Mouse (Mus musculus): ENCODE results near the gene Pkd1. TPM values are rescaled to one million over a fixed set of nuclear protein-coding genes. Genes with fewer than 3 reads are reported as not detected.

The Pkd1 gene
- polyA plus RNA-seq (2015; fragmentation: Nextera tagmentation; extraction: Ambion mirVana) = 20.1 and 21.6 TPM in 2 replicates

DNA sequence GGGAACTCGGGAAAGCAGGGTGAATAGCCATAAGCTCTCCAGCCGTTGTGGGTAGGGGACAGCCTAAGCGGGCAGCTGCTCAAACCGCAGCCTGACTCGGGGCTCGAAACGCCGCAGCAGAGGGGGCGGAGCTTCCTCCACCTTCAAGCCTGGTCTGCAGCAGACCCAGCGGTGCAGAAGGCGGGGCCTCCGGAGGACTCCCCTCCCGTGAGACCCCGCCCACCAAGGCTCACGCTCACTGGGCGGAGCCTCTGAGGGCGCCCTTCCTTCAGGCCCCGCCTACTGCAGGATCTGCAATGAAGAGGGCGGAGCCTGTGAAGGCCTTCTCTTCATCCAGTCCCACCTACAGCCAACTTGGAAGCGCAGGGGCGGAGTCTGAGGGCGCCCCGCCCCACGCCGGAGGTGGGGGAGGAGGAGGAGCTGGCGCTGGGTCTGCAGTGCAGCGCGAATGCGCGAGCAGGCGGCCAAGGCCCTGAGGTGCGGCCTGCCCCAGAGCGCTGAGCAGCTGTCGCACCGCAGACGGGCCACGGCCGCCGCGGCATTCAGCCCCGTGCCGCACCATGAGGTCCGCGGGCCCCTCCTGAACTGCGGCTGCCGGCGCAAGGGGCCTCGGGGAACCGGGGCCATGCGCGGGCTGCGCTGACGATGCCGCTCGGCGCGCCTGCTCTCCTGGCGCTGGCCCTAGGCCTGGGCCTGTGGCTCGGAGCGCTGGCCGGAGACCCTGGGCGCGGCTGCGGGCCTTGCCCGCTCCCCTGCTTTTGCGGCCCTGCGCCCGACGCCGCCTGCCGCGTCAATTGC, at the start of gene Pkd1:
Pkd1 (plus strand) TSS at position 217 of the 798 bp plus-strand sequence.
- peak; percentile 95 for ATAC-seq (ENCODE audit: low FRiP score)
- under 1% methylated on average over 65 of the region's 72 CpGs for WGBS

DNA sequence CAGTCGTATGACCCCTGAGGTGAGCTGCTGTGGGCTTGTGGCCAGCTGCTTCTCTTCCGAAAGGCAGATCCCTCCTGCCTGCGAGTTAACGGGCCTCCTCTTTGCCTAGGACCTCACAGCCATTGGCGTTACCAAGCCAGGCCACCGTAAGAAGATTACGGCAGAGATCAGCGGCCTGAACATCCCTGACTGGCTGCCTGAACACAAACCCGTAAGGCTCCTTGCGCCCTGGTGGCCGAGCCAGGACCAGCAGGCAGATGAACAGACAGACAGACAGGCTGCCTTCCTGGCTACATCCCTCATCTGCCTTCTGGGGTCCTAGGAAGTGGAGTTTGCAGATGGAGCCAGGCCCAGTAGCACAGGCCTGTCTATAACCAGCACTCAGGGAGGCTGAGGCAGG, 47.4 kb upstream of the Pkd1 start:
- WGBS = 58% methylated on average over 11 of the region's 11 CpGs
- H3K27ac ChIP-seq = no peak overlapping the region
- no peaks in the 10 kb centered on the region for H3K9me3 ChIP-seq
- no peaks in the 10 kb centered on the region for H3K27me3 ChIP-seq
- no peak overlapping the region for H3K4me3 ChIP-seq
- no peak for ATAC-seq (ENCODE audit: low FRiP score)
- no peak overlapping the region for H3K9ac ChIP-seq
- peaks cover 18% of the 10 kb centered on the region for H3K4me1 ChIP-seq (replicated peaks)
- H3K4me2 ChIP-seq = no peak overlapping the region
- peaks cover 99% of the 10 kb centered on the region for H3K36me3 ChIP-seq

More for the DNA sequence above, at the start of gene Pkd1:
- H3K27ac ChIP-seq = peak within 1 kb of the TSS; percentile 98
- H3K4me3 ChIP-seq = peak within 1 kb of the TSS; percentile 91
- H3K4me1 ChIP-seq (replicated peaks) = peaks cover 41% of the 10 kb centered on the region
- H3K9ac ChIP-seq = peak within 1 kb of the TSS; percentile 96
- H3K9me3 ChIP-seq = no peaks in the 10 kb centered on the region
- no peaks in the 10 kb centered on the region for H3K36me3 ChIP-seq
- peaks cover 26% of the 10 kb centered on the region for H3K27me3 ChIP-seq
- H3K4me2 ChIP-seq = peak within 1 kb of the TSS; percentile 93

DNA sequence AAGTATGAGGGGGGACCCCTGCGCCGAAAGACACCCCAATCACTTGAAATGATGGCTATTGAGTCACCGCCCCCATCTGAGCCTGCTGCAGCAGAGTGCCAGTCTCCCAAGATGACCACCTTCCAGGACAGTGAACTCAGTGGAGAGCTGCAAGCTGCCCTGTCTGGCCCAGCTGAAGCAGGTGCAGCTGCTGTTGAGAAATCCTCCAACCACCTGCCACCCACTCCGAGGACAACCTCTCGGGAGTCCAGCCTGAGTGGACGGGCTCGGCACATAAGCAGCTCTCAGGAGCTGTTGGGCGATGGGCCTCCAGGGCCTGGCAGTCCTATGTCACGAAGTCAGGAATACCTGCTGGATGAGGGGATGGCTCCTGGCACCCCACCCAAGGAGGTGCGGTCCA, 45.5 kb upstream of the Pkd1 start:
- Histone ChIP-seq H3K4me1 (replicated peaks) (peaks cover 19% of the 10 kb centered on the region), H3K9ac (no peak overlapping the region), H3K4me2 (no peak overlapping the region), H3K9me3 (no peaks in the 10 kb centered on the region), H3K4me3 (no peak overlapping the region), H3K27me3 (no peaks in the 10 kb centered on the region), H3K27ac (no peak overlapping the region), H3K36me3 (peaks cover 99% of the 10 kb centered on the region)
- WGBS = 96% methylated on average over 10 of the region's 10 CpGs
- no peak for ATAC-seq (ENCODE audit: low FRiP score)

DNA sequence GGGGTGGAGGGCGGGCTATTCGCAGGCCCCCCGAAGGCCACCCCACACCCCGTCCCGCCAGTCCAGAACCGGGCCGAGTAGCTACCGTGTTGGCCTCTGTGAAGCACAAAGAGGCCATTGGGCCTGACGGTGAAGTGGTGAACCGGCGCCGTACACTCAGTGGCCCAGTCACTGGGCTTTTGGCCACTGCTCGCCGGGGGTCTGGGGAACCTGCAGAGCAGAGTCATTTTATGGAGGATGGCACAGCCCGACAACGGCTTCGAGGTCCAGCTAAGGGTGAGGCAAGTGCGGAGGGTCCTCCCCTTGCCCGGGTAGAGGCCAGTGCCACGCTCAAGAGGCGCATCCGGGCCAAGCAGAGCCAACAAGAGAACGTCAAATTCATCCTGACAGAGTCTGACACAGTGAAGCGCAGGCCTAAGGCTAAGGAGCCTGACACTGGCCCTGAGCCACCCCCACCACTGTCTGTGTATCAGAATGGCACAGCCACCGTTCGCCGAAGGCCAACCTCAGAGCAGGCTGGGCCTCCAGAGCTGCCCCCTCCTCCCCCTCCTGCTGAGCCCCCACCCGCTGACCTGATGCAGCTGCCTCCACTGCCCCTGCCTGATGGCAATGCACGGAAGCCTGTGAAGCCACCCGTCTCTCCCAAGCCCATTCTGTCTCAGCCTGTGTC, 44.2 kb upstream of the Pkd1 start:
- no peaks in the 10 kb centered on the region for H3K9me3 ChIP-seq
- H3K4me1 ChIP-seq (replicated peaks) = peaks cover 19% of the 10 kb centered on the region
- H3K4me3 ChIP-seq = no peak overlapping the region
- no peak overlapping the region; the same call in 1 of the 2 replicates for H3K27ac ChIP-seq
- WGBS = 88% methylated on average over 30 of the region's 30 CpGs
- no peaks in the 10 kb centered on the region for H3K27me3 ChIP-seq
- peak overlapping the region; percentile 36; the same call in 1 of the 2 replicates for H3K9ac ChIP-seq
- peaks cover 99% of the 10 kb centered on the region for H3K36me3 ChIP-seq
- no peak overlapping the region for H3K4me2 ChIP-seq
- ATAC-seq (ENCODE audit: low FRiP score) = no peak

DNA sequence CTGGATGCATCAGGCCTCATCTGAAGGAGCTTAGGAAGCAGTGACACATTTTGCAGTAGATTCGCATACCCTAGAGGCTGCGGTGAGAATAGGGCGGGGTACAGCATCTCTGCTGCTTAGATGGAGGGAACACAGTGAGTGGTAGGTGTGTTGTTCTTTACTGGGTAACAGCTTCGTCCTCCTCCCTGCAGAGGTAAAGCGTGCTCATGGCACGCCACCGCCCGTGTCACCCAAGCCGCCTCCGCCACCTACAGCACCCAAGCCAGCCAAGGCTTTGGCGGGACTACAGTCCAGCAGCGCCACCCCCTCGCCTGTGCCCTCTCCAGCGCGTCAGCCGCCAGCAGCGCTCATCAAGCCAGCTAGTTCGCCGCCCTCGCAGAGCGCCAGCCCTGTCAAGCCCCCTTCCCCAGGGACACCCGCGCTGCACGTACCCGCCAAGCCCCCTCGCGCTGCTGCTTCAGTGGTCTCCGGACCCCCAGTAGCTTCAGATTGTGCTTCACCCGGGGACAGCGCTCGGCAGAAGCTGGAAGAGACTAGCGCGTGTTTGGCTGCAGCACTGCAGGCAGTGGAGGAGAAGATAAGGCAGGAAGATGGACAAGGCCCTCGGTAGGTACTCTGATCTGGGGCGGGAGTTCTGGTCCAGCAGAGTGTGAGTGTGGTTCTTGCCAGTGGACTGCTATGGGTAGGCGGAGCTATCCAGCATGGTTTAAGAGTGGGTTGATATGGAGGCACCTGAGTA, 43.1 kb upstream of the Pkd1 start:
- no peaks in the 10 kb centered on the region for H3K9me3 ChIP-seq
- no peaks in the 10 kb centered on the region for H3K27me3 ChIP-seq
- H3K4me2 ChIP-seq = 0 out of 2 replicates have a peak overlapping the region, but pooled peaks have one; percentile 8
- H3K4me3 ChIP-seq = 0 out of 2 replicates have a peak overlapping the region, but pooled peaks have one; percentile 2
- H3K27ac ChIP-seq = peak overlapping the region; percentile 69
- WGBS = 29% methylated on average over 36 of the region's 36 CpGs
- H3K9ac ChIP-seq = peak overlapping the region; percentile 36
- ATAC-seq (ENCODE audit: low FRiP score) = 0 out of 2 replicates have a peak, but pooled peaks have one; percentile 5
- peaks cover 19% of the 10 kb centered on the region for H3K4me1 ChIP-seq (replicated peaks)
- H3K36me3 ChIP-seq = peaks cover 99% of the 10 kb centered on the region

DNA sequence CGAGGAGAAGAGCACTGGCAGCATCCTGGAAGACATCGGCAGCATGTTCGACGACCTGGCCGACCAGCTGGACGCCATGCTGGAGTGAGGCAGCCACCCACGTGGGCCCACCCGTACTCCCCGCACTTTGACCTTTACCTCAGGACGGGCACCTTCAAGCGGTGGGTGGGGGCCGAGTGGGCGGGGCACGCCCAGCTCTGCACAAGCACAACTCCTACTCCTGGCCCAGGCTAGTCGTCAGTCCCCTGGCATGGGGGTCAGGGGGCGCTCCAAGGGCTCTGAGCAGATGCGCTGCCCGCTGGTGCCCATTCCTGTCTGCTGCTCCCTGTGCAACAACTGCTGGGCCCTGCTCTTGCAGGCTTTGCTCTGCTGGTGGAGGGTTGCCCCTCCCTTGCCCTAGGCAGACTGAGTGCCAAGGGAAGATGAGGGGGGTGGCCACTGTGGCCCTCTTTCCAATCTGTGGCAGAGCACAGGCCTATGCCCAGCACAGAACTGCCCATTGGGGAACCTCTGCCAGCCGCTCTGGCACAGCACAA, 42.4 kb upstream of the Pkd1 start:
- H3K9me3 ChIP-seq = no peaks in the 10 kb centered on the region
- peak overlapping the region; percentile 19 for H3K9ac ChIP-seq
- peak overlapping the region; percentile 69; the same call in 1 of the 2 replicates for H3K27ac ChIP-seq
- no peak overlapping the region for H3K4me2 ChIP-seq
- peaks cover 99% of the 10 kb centered on the region for H3K36me3 ChIP-seq
- no peaks in the 10 kb centered on the region for H3K27me3 ChIP-seq
- H3K4me3 ChIP-seq = no peak overlapping the region
- peaks cover 19% of the 10 kb centered on the region for H3K4me1 ChIP-seq (replicated peaks)
- WGBS = 54% methylated on average over 18 of the region's 19 CpGs
- ATAC-seq (ENCODE audit: low FRiP score) = 0 out of 2 replicates have a peak, but pooled peaks have one; percentile 8

DNA sequence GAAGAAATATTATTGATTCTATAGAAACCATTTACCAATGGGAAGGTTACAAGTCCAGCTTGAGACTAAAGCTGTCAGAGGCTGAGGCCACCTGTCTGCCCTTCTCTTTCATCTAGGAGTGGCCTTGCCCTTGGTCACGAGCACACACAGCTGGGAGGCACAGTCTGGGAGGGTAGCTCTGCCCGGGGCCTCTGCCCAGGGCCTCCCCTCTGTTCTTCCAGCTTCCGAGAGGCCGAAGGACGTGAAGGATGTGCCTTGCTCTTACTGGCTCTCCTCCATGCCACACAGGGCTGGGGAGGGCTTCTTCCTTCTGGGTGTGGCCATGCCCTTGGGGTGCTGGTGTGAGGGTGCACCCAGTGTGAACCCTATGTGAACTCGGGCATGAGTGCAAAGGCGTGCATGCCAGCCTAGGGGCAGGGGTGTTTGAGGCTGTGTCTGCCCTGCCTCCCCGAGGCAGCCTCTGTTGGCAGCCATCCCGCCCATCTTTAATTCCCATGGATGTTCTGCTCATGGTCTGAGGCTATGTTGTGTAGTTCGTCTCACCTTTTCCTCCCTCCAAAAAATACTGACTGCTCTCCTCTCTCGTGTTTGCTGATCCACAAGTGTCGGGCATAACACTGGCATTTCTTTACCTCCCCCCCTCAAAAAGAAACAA, 41.7 kb upstream of the Pkd1 start:
- WGBS = 80% methylated on average over 12 of the region's 12 CpGs
- H3K9me3 ChIP-seq = no peaks in the 10 kb centered on the region
- no peak for ATAC-seq (ENCODE audit: low FRiP score)
- peaks cover 19% of the 10 kb centered on the region for H3K4me1 ChIP-seq (replicated peaks)
- H3K27ac ChIP-seq = no peak overlapping the region
- no peak overlapping the region for H3K4me3 ChIP-seq
- no peak overlapping the region for H3K9ac ChIP-seq
- H3K27me3 ChIP-seq = no peaks in the 10 kb centered on the region
- H3K4me2 ChIP-seq = no peak overlapping the region
- H3K36me3 ChIP-seq = peaks cover 97% of the 10 kb centered on the region

DNA sequence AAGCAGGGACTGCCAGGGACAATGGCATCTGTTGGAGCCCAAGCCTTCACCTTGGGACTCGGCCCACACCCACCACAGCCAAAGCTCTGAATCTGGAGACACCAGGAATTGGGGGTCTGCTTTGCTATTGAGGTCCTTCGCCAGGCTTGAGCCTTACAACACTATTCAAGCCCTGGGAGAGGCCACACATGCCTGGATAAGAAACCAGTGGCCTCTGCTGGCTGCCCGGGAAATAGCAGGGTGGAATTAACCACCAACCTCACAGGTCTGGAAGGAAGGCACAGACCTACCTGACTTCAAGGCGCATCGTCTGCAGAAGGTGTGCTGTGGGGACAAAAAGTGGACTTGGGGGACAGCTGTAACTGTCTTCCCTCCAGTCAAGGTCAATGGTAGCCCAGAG, 36.0 kb upstream of the Pkd1 start:
- Histone ChIP-seq H3K4me3 (no peak overlapping the region), H3K36me3 (peaks cover 92% of the 10 kb centered on the region), H3K27me3 (no peaks in the 10 kb centered on the region), H3K9ac (0 out of 2 replicates have a peak overlapping the region, but pooled peaks have one; percentile 9), H3K4me1 (replicated peaks) (0 out of 2 replicates have a peak, but pooled peaks cover 3% of the 10 kb centered on the region), H3K9me3 (no peaks in the 10 kb centered on the region), H3K4me2 (no peak overlapping the region), H3K27ac (no peak overlapping the region)
- 57% methylated on average over 5 of the region's 5 CpGs for WGBS
- ATAC-seq (ENCODE audit: low FRiP score) = peak; percentile 49; the same call in 1 of the 2 replicates

DNA sequence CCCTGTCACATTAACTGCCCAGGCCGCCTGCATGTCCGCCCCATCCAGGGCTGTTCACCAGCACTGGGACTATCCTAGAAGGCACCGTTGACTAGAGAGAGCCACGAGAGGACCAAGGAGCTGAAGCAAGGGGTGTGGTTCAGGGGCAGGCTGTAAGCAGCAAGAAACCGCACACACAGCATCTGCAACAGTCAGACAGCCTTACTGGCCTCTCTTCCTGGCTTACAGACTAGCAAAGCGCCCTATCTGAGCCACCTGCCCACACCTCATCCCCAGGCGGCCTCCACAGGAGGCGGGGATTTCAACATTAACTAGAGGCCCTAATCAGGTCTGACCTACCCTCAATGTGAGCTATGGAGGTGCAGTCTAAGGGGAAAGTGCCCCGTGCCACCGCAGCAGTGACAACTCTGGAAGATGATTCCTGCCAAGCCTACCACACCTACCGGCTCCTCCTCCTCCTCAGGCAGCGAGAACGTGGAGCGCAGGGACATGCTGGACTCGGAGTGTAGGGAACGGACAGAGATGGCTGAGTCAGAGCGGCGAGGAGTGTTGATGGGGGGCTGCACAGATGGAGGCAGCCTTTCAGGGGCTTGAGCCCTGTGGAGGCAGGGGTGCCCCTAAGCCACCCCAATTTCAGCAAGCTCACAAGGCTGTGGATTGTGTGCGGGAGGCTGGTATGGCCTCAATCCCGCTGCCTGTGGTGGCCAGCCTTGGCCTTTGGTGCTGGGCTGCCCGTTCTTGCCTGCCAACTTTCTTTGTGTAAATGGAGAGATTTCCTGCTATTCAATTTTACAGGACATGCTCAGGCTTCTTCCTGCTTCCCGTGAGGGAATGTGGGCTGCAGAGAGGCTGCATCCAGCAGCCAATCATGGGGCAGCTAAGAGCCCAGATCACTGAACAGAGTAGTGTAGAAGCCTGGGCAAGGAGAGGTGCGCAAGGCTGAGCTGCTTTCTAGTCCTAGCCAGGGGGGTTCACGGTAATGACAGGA, 35.1 kb upstream of the Pkd1 start:
- Histone ChIP-seq H3K27ac (no peak overlapping the region; the same call in 1 of the 2 replicates), H3K4me2 (no peak overlapping the region), H3K36me3 (peaks cover 88% of the 10 kb centered on the region), H3K27me3 (no peaks in the 10 kb centered on the region), H3K9me3 (no peaks in the 10 kb centered on the region), H3K4me3 (no peak overlapping the region), H3K9ac (0 out of 2 replicates have a peak overlapping the region, but pooled peaks have one; percentile 9), H3K4me1 (replicated peaks) (0 out of 2 replicates have a peak, but pooled peaks cover 3% of the 10 kb centered on the region)
- 89% methylated on average over 24 of the region's 24 CpGs for WGBS
- no peak; the same call in 1 of the 2 replicates for ATAC-seq (ENCODE audit: low FRiP score)

DNA sequence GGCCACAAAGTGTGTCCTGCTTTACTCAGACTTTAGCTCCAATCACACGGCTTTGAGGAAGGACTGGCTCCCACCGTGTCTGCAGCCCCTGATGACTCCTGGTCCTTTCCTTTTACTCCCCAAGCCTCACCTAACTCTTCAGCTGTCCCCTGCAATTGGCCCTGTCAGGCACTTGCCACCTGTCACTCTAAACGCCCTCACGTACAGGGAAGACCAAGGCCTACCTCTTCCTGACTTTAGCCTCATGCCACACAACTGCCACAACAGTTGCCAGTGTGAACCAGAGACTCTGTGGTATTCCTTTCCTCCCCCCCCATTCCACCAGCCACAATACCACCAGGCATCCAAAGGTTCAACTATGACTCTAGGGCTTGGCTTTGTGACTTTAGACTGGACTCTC, 29.2 kb upstream of the Pkd1 start:
- Histone ChIP-seq H3K27ac (no peak overlapping the region), H3K9ac (no peak overlapping the region), H3K9me3 (no peaks in the 10 kb centered on the region), H3K27me3 (no peaks in the 10 kb centered on the region), H3K36me3 (peaks cover 56% of the 10 kb centered on the region), H3K4me2 (no peak overlapping the region), H3K4me3 (no peak overlapping the region), H3K4me1 (replicated peaks) (peaks cover 10% of the 10 kb centered on the region; the same call in 1 of the 2 replicates)
- WGBS = 92% methylated on average over 4 of the region's 4 CpGs
- ATAC-seq (ENCODE audit: low FRiP score) = no peak

Data from hindbrain, embryonic 13.5 days (tissue).